Mouse (Mus musculus): ENCODE measurements around the gene Tmem132b.
A peak's percentile ranks its signal among the peaks of the same experiment; 100 is the strongest.

Gene Tmem132b

DNA sequence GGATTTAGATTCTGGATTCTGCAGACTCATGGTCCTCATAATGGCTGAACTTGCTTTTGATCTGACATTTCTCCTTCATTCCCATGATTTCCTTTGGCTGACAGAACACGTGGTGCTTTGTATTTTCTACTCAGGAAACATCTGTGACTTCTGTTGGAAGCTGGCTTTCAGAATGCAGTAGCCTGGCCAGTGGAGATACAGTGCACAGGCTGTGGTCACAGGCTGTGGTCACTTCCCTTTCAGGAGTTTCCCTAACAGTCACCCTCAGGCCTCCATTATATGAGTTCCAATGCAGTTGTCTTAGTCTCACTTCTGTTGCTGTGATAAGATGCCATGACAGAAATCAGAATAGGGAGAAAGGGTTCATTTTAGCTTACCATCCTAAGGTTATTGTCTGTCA lies 262.7 kb downstream of the Tmem132b start:
- no peak for DNase-seq

DNA sequence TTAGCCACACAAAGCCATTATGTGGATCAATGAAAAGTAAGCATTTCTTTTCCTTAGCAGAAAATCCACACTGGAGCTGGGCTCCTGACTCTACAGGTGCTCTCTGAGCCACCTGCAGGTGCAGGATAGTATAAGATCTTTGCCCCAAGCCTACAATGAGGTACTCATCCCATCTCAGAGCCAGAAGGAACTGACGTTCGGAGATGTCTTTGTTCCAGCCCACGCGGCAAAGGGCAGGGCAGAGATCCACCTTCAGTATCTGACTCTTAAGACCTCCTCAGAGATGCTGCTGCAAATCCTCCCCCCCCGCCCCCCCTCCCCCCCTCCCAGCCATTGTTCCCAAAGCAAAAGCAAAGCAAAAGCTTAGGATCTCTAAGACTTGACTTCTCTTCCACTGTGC lies 268.0 kb downstream of the Tmem132b start:
- no peak for DNase-seq

DNA sequence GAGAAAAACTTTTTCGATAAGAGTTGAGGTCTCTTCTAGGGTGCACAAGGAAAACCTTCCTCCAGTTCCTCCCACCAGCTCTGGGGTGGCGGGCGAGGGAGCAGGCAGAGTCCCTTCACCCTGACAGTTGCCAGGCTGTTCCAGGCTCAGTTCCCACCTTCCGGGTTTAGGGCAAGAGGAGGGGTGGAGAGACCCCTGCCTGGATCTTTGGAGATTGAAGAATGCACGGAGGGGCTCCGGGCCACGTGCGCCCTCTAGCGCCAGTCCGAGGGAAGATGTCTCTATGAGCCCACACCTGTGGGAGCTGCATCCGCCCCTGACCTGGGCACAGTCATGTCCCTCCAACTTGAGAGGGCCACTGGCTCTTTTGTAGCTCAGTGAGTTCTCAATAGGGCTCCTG lies 268.5 kb downstream of the Tmem132b start:
- DNase-seq = no peak

- DNase-seq = no peak
Measured at GRCm38 (mm10) chr5:125802801-125803200, 271.2 kb downstream of the Tmem132b start.

DNA sequence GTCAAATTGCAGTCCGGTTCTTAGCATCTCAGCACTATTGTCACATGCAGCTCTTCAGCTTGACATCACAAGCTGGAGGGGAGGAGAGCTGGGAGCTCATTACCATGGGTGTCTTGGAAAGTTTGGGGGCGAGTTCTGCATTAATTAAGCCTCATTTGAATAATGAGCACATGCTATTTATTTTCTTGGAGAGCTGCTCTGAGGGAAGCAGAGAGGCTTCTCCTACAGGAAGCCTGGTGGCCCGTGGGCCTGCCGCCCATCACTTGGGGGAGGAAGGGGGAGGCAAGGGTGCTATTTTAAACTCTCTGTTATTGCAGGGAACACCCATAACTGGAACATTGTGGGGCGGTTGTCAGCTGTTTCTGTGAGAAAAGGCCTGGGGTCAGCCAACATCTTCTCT lies 273.8 kb downstream of the Tmem132b start:
- DNase-seq = peak; percentile 91

- no peak for DNase-seq
Measured at GRCm38 (mm10) chr5:125807861-125808260, 276.3 kb downstream of the Tmem132b start.

GRCm38 (mm10) chr5:125829342-125829741 lies 297.8 kb downstream of the Tmem132b start:
- DNase-seq = peak; percentile 71

DNA sequence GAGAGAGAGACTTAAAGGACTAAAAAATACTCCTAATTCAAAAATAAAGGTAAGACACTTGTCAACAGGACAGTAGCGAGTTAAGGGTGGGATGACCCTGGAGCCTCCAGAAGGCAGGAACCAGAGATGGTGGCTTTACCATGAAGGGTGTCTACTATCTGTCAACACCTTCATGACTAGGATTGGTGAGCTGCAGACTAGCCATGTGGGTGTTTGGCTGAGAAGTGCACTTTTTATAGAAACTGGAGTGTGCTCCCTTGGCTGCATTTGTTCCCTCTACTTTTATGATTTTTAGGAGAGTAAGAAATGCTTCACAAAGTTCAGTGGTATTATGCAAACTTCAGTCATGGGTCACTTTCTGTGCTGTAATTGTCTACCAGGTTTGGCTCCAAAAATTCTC lies 304.3 kb downstream of the Tmem132b start:
- peak; percentile 47 for DNase-seq

DNA sequence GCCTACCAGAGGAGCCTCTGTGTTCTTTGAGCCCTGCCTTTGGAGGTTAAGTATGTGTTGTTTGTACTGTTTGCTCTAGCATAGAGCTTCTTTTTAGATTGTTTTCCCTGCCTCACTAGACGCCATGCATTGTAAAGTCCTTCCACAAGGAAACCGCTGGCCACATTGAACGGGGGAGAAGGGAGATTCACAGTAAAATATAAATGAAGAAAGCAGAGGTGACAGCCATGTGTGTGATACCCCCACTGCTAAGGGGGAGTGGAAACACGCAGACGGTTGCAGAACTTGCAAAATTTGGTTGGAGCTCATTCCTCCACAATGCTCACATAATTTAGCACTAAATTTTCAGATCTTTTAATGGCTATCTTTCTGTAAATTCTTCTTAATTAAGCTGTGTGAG lies 305.2 kb downstream of the Tmem132b start:
- DNase-seq = peak; percentile 10

All from right cerebral cortex, adult 18-20 months (tissue).